In the genomic region with DNA sequence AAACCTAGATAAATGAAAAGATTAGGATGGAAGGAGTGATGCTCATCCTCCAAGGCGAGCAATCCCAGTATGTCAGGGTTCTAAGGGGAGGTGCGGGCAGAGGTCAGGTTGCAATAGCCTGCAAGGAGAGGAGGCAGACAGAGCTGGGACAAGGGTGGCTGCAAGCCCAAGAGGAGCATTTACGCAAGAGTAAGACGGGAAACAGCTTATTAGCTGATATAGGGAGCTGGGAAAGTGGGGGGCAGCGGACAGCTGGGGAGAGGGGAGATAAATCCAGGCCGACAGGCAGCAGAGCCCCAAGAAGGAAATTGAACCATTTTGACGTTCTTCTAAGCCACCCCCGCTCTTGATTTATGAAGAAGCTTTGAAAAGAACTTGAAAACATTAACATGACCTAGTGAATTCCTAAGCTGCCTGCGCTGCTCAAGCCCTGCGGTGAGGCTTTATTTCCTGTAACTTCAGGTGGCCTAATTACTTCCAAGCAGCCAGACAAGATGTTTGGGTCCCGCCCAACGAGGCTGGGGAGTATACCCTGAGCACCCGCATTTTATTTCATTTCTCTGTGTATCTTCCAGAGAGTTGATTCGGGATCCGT, we compare ENCODE assay signal across 14 mouse cellular contexts.
DNase-seq lines count a peak whose midpoint lies in the region; ATAC-seq and TF ChIP-seq lines count a peak whose summit lies in the region.
"Had no signal": no experiment of that assay in that cellular context is flagged by ENCODE, and none has a peak within 500 bp of the region (broad histone marks: within the 10 kb centered on the region; RNA-seq: fewer than 3 reads in every experiment).

No protein-coding gene starts in this region.

- no peak overlapping the region for H3K9ac ChIP-seq in intestine, embryonic 14.5 days (ENCODE audit: low read length)
- no peak overlapping the region for H3K9ac ChIP-seq in intestine, postnatal 0 days (ENCODE audit: low read depth, low read length)
- no peak overlapping the region for H3K9ac ChIP-seq in limb, embryonic 11.5 days (ENCODE audit: low read length)
- H3K9ac ChIP-seq: neural tube, embryonic 13.5 days had no signal

- WGBS in intestine, embryonic 14.5 days = 25% methylated on average over 15 of the region's 15 CpGs
- 47% methylated on average over 15 of the region's 15 CpGs for WGBS in intestine, postnatal 0 days
- 21% methylated on average over 15 of the region's 15 CpGs for WGBS in limb, embryonic 11.5 days

- peak overlapping the region; percentile 65 for H3K27ac ChIP-seq in intestine, embryonic 14.5 days (ENCODE audit: low read depth)
- no peak overlapping the region for H3K27ac ChIP-seq in intestine, postnatal 0 days (ENCODE audit: low read depth, low read length)
- peak overlapping the region; percentile 54; the same call in 1 of the 2 replicates for H3K27ac ChIP-seq in limb, embryonic 11.5 days (replicated peaks; ENCODE audit: low read depth, low read length)
- H3K27ac ChIP-seq: macrophage; neural tube, embryonic 13.5 days had no signal

- no peak for TF ChIP-seq CTCF in intestine, postnatal 0 days (IDR thresholded peaks at IDR 0.05; ENCODE audit: low read depth)

- no peak for DNase-seq in intestine, embryonic 14.5 days (ENCODE audit: low spot score)
- peak; percentile 36 for DNase-seq in embryo, embryonic 10.5 days (ENCODE audit: low spot score)
- DNase-seq in limb, embryonic 11.5 days (ENCODE audit: low spot score) = peak; percentile 58
- no peak for DNase-seq in left cerebral cortex, postnatal 4 days
- DNase-seq in testis, postnatal 14 days (ENCODE audit: low spot score) = no peak
- DNase-seq in layer of hippocampus, postnatal 25 days (ENCODE audit: extremely low spot score in 1 of 2, low spot score in 1 of 2) = no peak
- DNase-seq: gastrocnemius, postnatal 36 days; right cerebral cortex, postnatal 4 days had no signal

- H3K4me1 ChIP-seq in intestine, embryonic 14.5 days (replicated peaks; ENCODE audit: control insufficient read depth, insufficient read depth, low read length) = peaks cover 10% of the 10 kb centered on the region; the same call in 1 of the 2 replicates
- 0 out of 2 replicates have a peak, but pooled peaks cover 5% of the 10 kb centered on the region for H3K4me1 ChIP-seq in intestine, postnatal 0 days (replicated peaks; ENCODE audit: control insufficient read depth, insufficient read depth, low read length)
- H3K4me1 ChIP-seq in limb, embryonic 11.5 days (ENCODE audit: control insufficient read depth, insufficient read depth, low read length) = peaks cover 14% of the 10 kb centered on the region

- H3K9me3 ChIP-seq in intestine, embryonic 14.5 days (ENCODE audit: control insufficient read depth, low read length) = no peaks in the 10 kb centered on the region; the same call in 1 of the 2 replicates
- 0 out of 2 replicates have a peak, but pooled peaks cover under 1% of the 10 kb centered on the region for H3K9me3 ChIP-seq in intestine, postnatal 0 days (ENCODE audit: control insufficient read depth)
- no peaks in the 10 kb centered on the region for H3K9me3 ChIP-seq in limb, embryonic 11.5 days (ENCODE audit: control insufficient read depth, low read length)

- no peak overlapping the region for H3K4me3 ChIP-seq in intestine, embryonic 14.5 days (ENCODE audit: low read depth, low read length)
- H3K4me3 ChIP-seq in intestine, postnatal 0 days (ENCODE audit: low read depth, low read length) = no peak overlapping the region
- no peak overlapping the region for H3K4me3 ChIP-seq in limb, embryonic 11.5 days (ENCODE audit: low read depth, low read length)
- H3K4me3 ChIP-seq: erythroblast, embryonic 14.5 days; neural tube, embryonic 13.5 days had no signal

- ATAC-seq in intestine, embryonic 14.5 days (replicated peaks; ENCODE audit: low FRiP score, low TSS enrichment, low read depth) = no peak
- ATAC-seq in intestine, postnatal 0 days = no peak
- peak; percentile 69 to 72 for ATAC-seq in hematopoietic stem cell, adult 5-6 weeks (replicated peaks in 1 of 2; ENCODE audit: insufficient read depth in 1 of 2, low FRiP score in 2 of 2, low TSS enrichment in 1 of 2, low read depth in 1 of 2, poor library complexity in 2 of 2, severe bottlenecking in 2 of 2)
- ATAC-seq in limb, embryonic 11.5 days (ENCODE audit: insufficient number of reproducible peaks, low FRiP score, low TSS enrichment, low read depth) = peak; percentile 27; the same call in 1 of the 2 replicates

- 0 out of 2 replicates have a peak overlapping the region, but pooled peaks have one; percentile 5 for H3K4me2 ChIP-seq in intestine, embryonic 14.5 days (ENCODE audit: low read length)
- H3K4me2 ChIP-seq in intestine, postnatal 0 days (replicated peaks; ENCODE audit: low read depth) = no peak overlapping the region
- no peak overlapping the region for H3K4me2 ChIP-seq in limb, embryonic 11.5 days (ENCODE audit: low read depth, severe bottlenecking)
- H3K4me2 ChIP-seq: neural tube, embryonic 13.5 days had no signal

- H3K36me3 ChIP-seq in intestine, embryonic 14.5 days (ENCODE audit: control insufficient read depth, insufficient read depth, low read length) = peaks cover 2% of the 10 kb centered on the region; the same call in 1 of the 2 replicates
- H3K36me3 ChIP-seq in intestine, postnatal 0 days (ENCODE audit: control insufficient read depth, insufficient read depth) = no peaks in the 10 kb centered on the region; the same call in 1 of the 2 replicates
- no peaks in the 10 kb centered on the region for H3K36me3 ChIP-seq in limb, embryonic 11.5 days (ENCODE audit: control insufficient read depth, insufficient read depth, low read length)

- intact Hi-C loops in left cerebral cortex, postnatal 4 days (cut with DNase I) = no loop called here

- no peaks in the 10 kb centered on the region for H3K27me3 ChIP-seq in intestine, embryonic 14.5 days (replicated peaks; ENCODE audit: control insufficient read depth, insufficient read depth, low read length)
- H3K27me3 ChIP-seq in intestine, postnatal 0 days (replicated peaks; ENCODE audit: control insufficient read depth, insufficient read depth, low read length) = no peaks in the 10 kb centered on the region
- H3K27me3 ChIP-seq in limb, embryonic 11.5 days (ENCODE audit: control insufficient read depth, insufficient read depth, low read length) = no peaks in the 10 kb centered on the region
- H3K27me3 ChIP-seq: CH12.LX; neural tube, embryonic 13.5 days had no signal

Comparison
In these comparisons a context has a peak if more than half of its experiments do, and no peak if none do; other contexts are left out.
1. ATAC-seq: peak in hematopoietic stem cell, adult 5-6 weeks (2 of 2) and limb, embryonic 11.5 days (single experiment); none in intestine, embryonic 14.5 days (single experiment) and intestine, postnatal 0 days (single experiment).
2. DNase-seq: peak in embryo, embryonic 10.5 days (single experiment) and limb, embryonic 11.5 days (single experiment); none in intestine, embryonic 14.5 days (single experiment), left cerebral cortex, postnatal 4 days (single experiment), testis, postnatal 14 days (single experiment) and layer of hippocampus, postnatal 25 days (0 of 2).